Mouse (Mus musculus) testis, adult 2 months (tissue): ENCODE measurements around the gene Otop3.

Source experiments
- CTCF ChIP-seq: fragments of 200-500 bp; IDR thresholded peaks from 2 replicates; pipeline ENCODE4 v1.5.1; 2012; ENCODE audit warnings: low read depth, mild to moderate bottlenecking, inconsistent platforms, low read length, moderate library complexity; ENCODE audit not compliant: control insufficient read depth, insufficient read depth, insufficient replicate concordance
- POLR2A ChIP-seq: fragments of 200-500 bp; IDR thresholded peaks from 2 replicates; pipeline ENCODE4 v1.6.1; 2012; ENCODE audit warnings: low read depth, mild to moderate bottlenecking, inconsistent platforms, low read length, moderate library complexity; ENCODE audit not compliant: control insufficient read depth

- TF ChIP-seq POLR2A: no peak
- no peak for TF ChIP-seq CTCF
Measured at GRCm38 (mm10) chr11:115367395-115367944, 32.9 kb downstream of the Otop3 start, which contains the start of gene Hid1.
